Mouse (Mus musculus): ENCODE measurements at regions not wholly inside any gene's neighbourhood (a gene's known extent, or its start where the extent isn't known, plus 50 kb on each side); places are given as distances from the start of the nearest gene placed in this dataset.

GRCm38 (mm10) chr7:71749886-71750285 is 398.6 kb upstream of the Gm10295 start:
- TF ChIP-seq CTCF (IDR thresholded peaks at IDR 0.05; ENCODE audit: low read depth) (no peak), EP300 (IDR thresholded peaks at IDR 0.05; ENCODE audit: low read depth) (no peak)
